Mouse (Mus musculus): ENCODE results near the gene Emp1. TPM values are rescaled to one million over a fixed set of nuclear protein-coding genes. Genes with fewer than 3 reads are reported as not detected.

The Emp1 gene
- 504 TPM for polyA plus RNA-seq (2014; fragmentation: Illumina TruSeq; extraction: RNeasy Lipid Tissue Mini Kit (QIAGEN cat#74804); ENCODE audit: low replicate concordance)

DNA sequence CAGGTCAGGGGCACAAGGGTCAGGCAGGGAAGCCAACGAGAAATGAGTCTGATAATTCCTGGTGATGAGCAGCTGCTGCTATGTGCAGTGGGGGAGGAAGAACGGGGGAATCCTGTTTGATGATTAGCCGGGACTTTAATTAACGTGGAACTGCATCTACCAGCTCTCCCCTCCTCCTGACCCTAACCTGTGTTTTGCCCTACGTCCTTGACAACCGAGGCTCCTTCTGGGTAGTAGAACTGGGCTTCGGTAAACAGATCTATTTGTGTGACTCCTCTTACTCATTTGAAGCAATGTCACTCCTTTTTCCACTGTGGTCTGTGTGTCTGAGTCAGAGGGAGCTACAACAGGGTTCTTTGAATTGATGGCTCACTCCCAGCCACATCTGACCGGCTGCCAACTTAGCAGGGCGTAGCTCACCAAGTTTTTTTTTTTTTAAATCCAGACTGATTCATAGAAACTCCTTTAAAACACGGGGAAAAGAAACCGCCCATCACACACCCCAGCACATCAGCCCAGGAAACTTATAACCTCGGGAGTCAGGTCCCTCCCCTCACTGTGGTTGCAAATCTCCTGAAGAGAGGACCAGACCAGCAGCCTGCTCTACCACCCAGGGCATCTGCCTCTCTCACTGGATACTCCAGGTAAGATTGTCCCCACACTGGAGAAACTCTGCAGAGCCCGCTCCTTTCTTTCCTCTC is at the start of gene Emp1:
TSS of gene Emp1 (plus strand) at position 87 of the 701 bp plus-strand sequence.

Other genes starting within 250 kb of the Emp1 start
- gene Gprc5d, start 244.3 kb upstream of the Emp1 start, polyA plus RNA-seq (2014; fragmentation: Illumina TruSeq; extraction: RNeasy Lipid Tissue Mini Kit (QIAGEN cat#74804); ENCODE audit: low replicate concordance): not detected
- gene Fam234b, start 164.6 kb upstream of the Emp1 start, polyA plus RNA-seq (2014; fragmentation: Illumina TruSeq; extraction: RNeasy Lipid Tissue Mini Kit (QIAGEN cat#74804); ENCODE audit: low replicate concordance): 27.1 TPM
- 2.0 TPM for gene Hebp1, start 164.5 kb upstream of the Emp1 start, polyA plus RNA-seq (2014; fragmentation: Illumina TruSeq; extraction: RNeasy Lipid Tissue Mini Kit (QIAGEN cat#74804); ENCODE audit: low replicate concordance)
- gene Gsg1, start 108.2 kb upstream of the Emp1 start, polyA plus RNA-seq (2014; fragmentation: Illumina TruSeq; extraction: RNeasy Lipid Tissue Mini Kit (QIAGEN cat#74804); ENCODE audit: low replicate concordance): not detected
- not detected for gene Pbp2, start 52.1 kb upstream of the Emp1 start, polyA plus RNA-seq (2014; fragmentation: Illumina TruSeq; extraction: RNeasy Lipid Tissue Mini Kit (QIAGEN cat#74804); ENCODE audit: low replicate concordance)

All from small intestine, adult 10 weeks (tissue).